Mouse (Mus musculus) cerebellum, adult 11-12 months (tissue): ENCODE data around the gene Gad2.
"Not testable (repeated sequence)": the region's sequence is repeated elsewhere in the genome, so short reads cannot be mapped to it uniquely, and the experiment has no call there.

Experiments
- DNase-seq: peaks from one replicate; pipeline ENCODE4 v3.0.0; 2022

The Gad2 gene

GRCm38 (mm10) chr2:22621828-22622731 lies at the start of gene Gad2:
TSS of gene Gad2 (plus strand) at chr2:22622205.
- peak; percentile 27 for DNase-seq

GRCm38 (mm10) chr2:22587469-22588169 lies 34.4 kb upstream of the Gad2 start:
- DNase-seq, result not testable (repeated sequence)

GRCm38 (mm10) chr2:22588170-22588541 lies 33.8 kb upstream of the Gad2 start:
- DNase-seq, result not testable (repeated sequence)

- DNase-seq, result not testable (repeated sequence)
Observed at GRCm38 (mm10) chr2:22588673-22589381, 33.2 kb upstream of the Gad2 start.

- not testable (repeated sequence) for DNase-seq
Observed at GRCm38 (mm10) chr2:22589382-22590205, 32.4 kb upstream of the Gad2 start.

GRCm38 (mm10) chr2:22590206-22590490 lies 31.9 kb upstream of the Gad2 start:
- DNase-seq, result no peak

- DNase-seq, result no peak
Observed at GRCm38 (mm10) chr2:22617951-22618350, 4.1 kb upstream of the Gad2 start.

- no peak for DNase-seq
Observed at GRCm38 (mm10) chr2:22619416-22619815, 2.6 kb upstream of the Gad2 start.

- DNase-seq, result no peak
Observed at GRCm38 (mm10) chr2:22620030-22620429, 2.0 kb upstream of the Gad2 start.

- DNase-seq, result no peak
Observed at GRCm38 (mm10) chr2:22620534-22620933, 1.5 kb upstream of the Gad2 start.

- no peak for DNase-seq
Observed at GRCm38 (mm10) chr2:22620978-22621827, 802 bp upstream of the Gad2 start.

GRCm38 (mm10) chr2:22623111-22624070 lies 1.4 kb downstream of the Gad2 start:
- DNase-seq, result no peak

- no peak for DNase-seq
Observed at GRCm38 (mm10) chr2:22624188-22624975, 2.4 kb downstream of the Gad2 start.

GRCm38 (mm10) chr2:22625096-22625960 lies 3.3 kb downstream of the Gad2 start:
- DNase-seq, result no peak

GRCm38 (mm10) chr2:22627147-22627666 lies 5.2 kb downstream of the Gad2 start:
- no peak for DNase-seq

- DNase-seq, result no peak
Observed at GRCm38 (mm10) chr2:22627819-22628432, 5.9 kb downstream of the Gad2 start.

- DNase-seq, result no peak
Observed at GRCm38 (mm10) chr2:22634766-22635165, 12.8 kb downstream of the Gad2 start.

- DNase-seq, result no peak
Observed at GRCm38 (mm10) chr2:22646134-22646533, 24.1 kb downstream of the Gad2 start.
